Mouse (Mus musculus) megakaryocyte, adult 5-6 weeks (primary cell): ENCODE data around the gene Olfr943. TPM values are rescaled to one million over a fixed set of nuclear protein-coding genes. Genes with fewer than 3 reads are reported as not detected.

Experiments
- ATAC-seq: 2 replicates; pipeline ENCODE4 v1.8.0; 2016; ENCODE audit warnings: mild to moderate bottlenecking, inconsistent platforms; ENCODE audit not compliant: poor library complexity, severe bottlenecking
- total RNA-seq, 2 experiments: library from RNA; stranded (forward) in 1 of 2; stranded (reverse) in 1 of 2; fragments of 153-499, 151-499 nt in 1 of 2; fragments of 221-1000, 200-1000 nt in 1 of 2; gene quantifications; 2 replicates each; pipeline versions ENCODE4 v1.2.3 to v1.2.4; 2015 to 2017

Gene Olfr943
- total RNA-seq (2015) (not detected in 2 replicates), total RNA-seq (2017) (not detected in 2 replicates)

GRCm38 (mm10) chr9:39166004-39166403 is at the start of gene Olfr943:
TSS of gene Olfr943 (plus strand) at chr9:39166304.
- ATAC-seq = no peak

- no peak for ATAC-seq
Observed at GRCm38 (mm10) chr9:39127326-39127725, 38.8 kb upstream of the Olfr943 start.

- no peak for ATAC-seq
Observed at GRCm38 (mm10) chr9:39127831-39128230, 38.3 kb upstream of the Olfr943 start, which contains the start of gene Olfr27. TSS of gene Olfr27 (plus strand) at chr9:39128131.

- no peak for ATAC-seq
Observed at GRCm38 (mm10) chr9:39152401-39152800, 13.7 kb upstream of the Olfr943 start.

GRCm38 (mm10) chr9:39201620-39202019 is 35.5 kb downstream of the Olfr943 start, which contains the start of gene Olfr944:
TSS of gene Olfr944 (plus strand) at chr9:39201920.
- no peak for ATAC-seq

Other genes starting within 250 kb of the Olfr943 start
- not detected in 2 replicates for gene Olfr930, start 236.5 kb upstream of the Olfr943 start, total RNA-seq (2015)
- not detected in 2 replicates for gene Olfr930, start 236.5 kb upstream of the Olfr943 start, total RNA-seq (2017)
- not detected in 2 replicates for gene Olfr933, start 194.0 kb upstream of the Olfr943 start, total RNA-seq (2015)
- not detected in 2 replicates for gene Olfr933, start 194.0 kb upstream of the Olfr943 start, total RNA-seq (2017)
- not detected in 2 replicates for gene Olfr934, start 178.0 kb upstream of the Olfr943 start, total RNA-seq (2015)
- not detected in 2 replicates for gene Olfr934, start 178.0 kb upstream of the Olfr943 start, total RNA-seq (2017)
- not detected in 2 replicates for gene Olfr935, start 166.6 kb upstream of the Olfr943 start, total RNA-seq (2015)
- gene Olfr935, start 166.6 kb upstream of the Olfr943 start, total RNA-seq (2017) = not detected in 2 replicates
- gene Olfr146, start 142.9 kb upstream of the Olfr943 start, total RNA-seq (2015) = not detected in 2 replicates
- not detected in 2 replicates for gene Olfr146, start 142.9 kb upstream of the Olfr943 start, total RNA-seq (2017)
- gene Olfr937, start 101.4 kb upstream of the Olfr943 start, total RNA-seq (2015) = not detected in 2 replicates
- gene Olfr937, start 101.4 kb upstream of the Olfr943 start, total RNA-seq (2017) = not detected in 2 replicates
- not detected in 2 replicates for gene Olfr938, start 87.4 kb upstream of the Olfr943 start, total RNA-seq (2015)
- not detected in 2 replicates for gene Olfr938, start 87.4 kb upstream of the Olfr943 start, total RNA-seq (2017)
- not detected in 2 replicates for gene Olfr27, start 38.2 kb upstream of the Olfr943 start, total RNA-seq (2015)
- gene Olfr27, start 38.2 kb upstream of the Olfr943 start, total RNA-seq (2017) = not detected in 2 replicates
- not detected in 2 replicates for gene Olfr944, start 35.6 kb downstream of the Olfr943 start, total RNA-seq (2015)
- gene Olfr944, start 35.6 kb downstream of the Olfr943 start, total RNA-seq (2017) = not detected in 2 replicates
- not detected in 2 replicates for gene Olfr1537, start 83.7 kb downstream of the Olfr943 start, total RNA-seq (2015)
- not detected in 2 replicates for gene Olfr1537, start 83.7 kb downstream of the Olfr943 start, total RNA-seq (2017)
- gene Olfr945, start 110.5 kb downstream of the Olfr943 start, total RNA-seq (2015) = not detected in 2 replicates
- gene Olfr945, start 110.5 kb downstream of the Olfr943 start, total RNA-seq (2017) = not detected in 2 replicates
- gene Olfr948, start 159.7 kb downstream of the Olfr943 start, total RNA-seq (2015) = not detected in 2 replicates
- not detected in 2 replicates for gene Olfr948, start 159.7 kb downstream of the Olfr943 start, total RNA-seq (2017)
- gene Olfr951, start 221.1 kb downstream of the Olfr943 start, total RNA-seq (2015) = not detected in 2 replicates
- not detected in 2 replicates for gene Olfr951, start 221.1 kb downstream of the Olfr943 start, total RNA-seq (2017)